Mouse (Mus musculus) lung, adult 2 months (tissue): ENCODE measurements around the gene Impdh2. TPM values are rescaled to one million over a fixed set of nuclear protein-coding genes. Genes with fewer than 3 reads are reported as not detected.

Experiments used
- DNase-seq: peaks from one replicate; pipeline ENCODE4 v3.0.0; 2022
- H3K4me1 ChIP-seq: fragments of 200-500 bp; 2 replicates; pipeline ENCODE4 v1.6.1; 2011; ENCODE audit warnings: low read length; ENCODE audit not compliant: control insufficient read depth, insufficient read depth
- H3K4me3 ChIP-seq: fragments of 200-500 bp; replicated peaks from 2 replicates; pipeline ENCODE3; 2011; ENCODE audit warnings: low read depth, mild to moderate bottlenecking, control low read depth, low read length; ENCODE audit errors: extremely low read depth
- CTCF ChIP-seq: fragments of 200-500 bp; IDR thresholded peaks from 2 replicates; pipeline ENCODE4 v1.5.1; 2011; ENCODE audit warnings: mild to moderate bottlenecking, low read length, control low read depth; ENCODE audit not compliant: insufficient read depth
- POLR2A ChIP-seq: fragments of 200-500 bp; IDR thresholded peaks from 2 replicates; pipeline ENCODE4 v1.6.1; 2011; ENCODE audit warnings: low read depth, mild to moderate bottlenecking, control low read depth, low read length, borderline replicate concordance; ENCODE audit errors: extremely low read depth
- WGBS: fragments of 180-500 bp; shearing (Covaris S2); methylation state at CpG from one replicate; pipeline ENCODE4 v1.1.7; 2018; 5-methylcytosine and 5-hydroxymethylcytosine counted together
- polyA plus RNA-seq: library from polyadenylated mRNA; depleted of rRNA; stranded (reverse); fragments of >200 nt; gene quantifications from 2 replicates; pipeline ENCODE4 v1.2.3, GENCODE M21; 2012

Impdh2 gene
- polyA plus RNA-seq, 1 experiment = 63.3 TPM

- under 1% methylated on average over 24 of the region's 24 CpGs for WGBS
- peak; percentile 56 for DNase-seq
Measured at GRCm38 (mm10) chr9:108577934-108578544, 18.0 kb downstream of the Impdh2 start.

GRCm38 (mm10) chr9:108578545-108579343 lies 18.7 kb downstream of the Impdh2 start, which contains the start of gene Wdr6:
Gene Wdr6, minus strand, starts transcription at chr9:108578739.
- DNase-seq = peak; percentile 83
- H3K4me1 ChIP-seq = peaks cover 4% of the 10 kb centered on the region
- peak; percentile 74; the same call in 1 of the 2 replicates for TF ChIP-seq POLR2A
- no peak for TF ChIP-seq CTCF
- 5% methylated on average over 51 of the region's 51 CpGs for WGBS
- peak within 1 kb of the TSS; percentile 81 for H3K4me3 ChIP-seq

More at GRCm38 (mm10) chr9:108577934-108578544, 18.0 kb downstream of the Impdh2 start:
- H3K4me1 ChIP-seq = peaks cover 4% of the 10 kb centered on the region
- peak overlapping the region; percentile 81 for H3K4me3 ChIP-seq
- TF ChIP-seq CTCF (no peak), POLR2A (no peak)

- DNase-seq = no peak
- 47% methylated on average over 5 of the region's 5 CpGs for WGBS
- Histone ChIP-seq H3K4me1 (peaks cover 4% of the 10 kb centered on the region), H3K4me3 (peak overlapping the region; percentile 81)
- no peak for TF ChIP-seq POLR2A
- no peak for TF ChIP-seq CTCF
Measured at GRCm38 (mm10) chr9:108579344-108579690, 19.2 kb downstream of the Impdh2 start.

- H3K4me3 ChIP-seq = no peak overlapping the region
- no peak for TF ChIP-seq CTCF
- no peak for TF ChIP-seq POLR2A
- WGBS = 28% methylated on average over 14 of the region's 14 CpGs
- no peaks in the 10 kb centered on the region for H3K4me1 ChIP-seq
- no peak for DNase-seq
Measured at GRCm38 (mm10) chr9:108587571-108588180, 27.6 kb downstream of the Impdh2 start.

GRCm38 (mm10) chr9:108589229-108589628 lies 29.1 kb downstream of the Impdh2 start:
- TF ChIP-seq POLR2A (no peak), CTCF (no peak)
- DNase-seq = no peak
- H3K4me3 ChIP-seq = no peak overlapping the region
- 72% methylated on average over 5 of the region's 5 CpGs for WGBS
- H3K4me1 ChIP-seq = no peaks in the 10 kb centered on the region

- Histone ChIP-seq H3K4me3 (no peak overlapping the region), H3K4me1 (no peaks in the 10 kb centered on the region)
- no peak for TF ChIP-seq CTCF
- no peak for TF ChIP-seq POLR2A
- DNase-seq = no peak
- WGBS = 80% methylated on average over 4 of the region's 4 CpGs
Measured at GRCm38 (mm10) chr9:108591462-108591861, 31.4 kb downstream of the Impdh2 start.

- 72% methylated on average over 3 of the region's 3 CpGs for WGBS
Measured at GRCm38 (mm10) chr9:108594354-108594753, 34.3 kb downstream of the Impdh2 start.

GRCm38 (mm10) chr9:108596998-108597764 lies 37.1 kb downstream of the Impdh2 start, which contains the start of gene P4htm:
Gene P4htm, minus strand, starts transcription at chr9:108597667.
- H3K4me3 ChIP-seq = peak within 1 kb of the TSS; percentile 53
- WGBS = 3% methylated on average over 69 of the region's 69 CpGs
- 0 out of 2 replicates have a peak, but pooled peaks have one; percentile 13 for TF ChIP-seq POLR2A
- no peak for TF ChIP-seq CTCF
- peak; percentile 74 for DNase-seq
- no peaks in the 10 kb centered on the region for H3K4me1 ChIP-seq

More at GRCm38 (mm10) chr9:108594354-108594753, 34.3 kb downstream of the Impdh2 start:
- DNase-seq = no peak
- TF ChIP-seq CTCF (no peak), POLR2A (no peak)
- no peaks in the 10 kb centered on the region for H3K4me1 ChIP-seq
- H3K4me3 ChIP-seq = no peak overlapping the region
